Mouse (Mus musculus) kidney, adult 2 months (tissue): ENCODE data around the gene Orc5.

Experiments used
- CTCF ChIP-seq: fragments of 200-500 bp; conservative IDR thresholded peaks from 2 replicates; pipeline ENCODE4 v1.5.1; 2011; ENCODE audit warnings: low read depth, mild to moderate bottlenecking, control low read depth, low read length, moderate library complexity, mixed read lengths; ENCODE audit not compliant: insufficient read depth, insufficient read length
- POLR2A ChIP-seq: fragments of 200-500 bp; IDR thresholded peaks from one replicate; pipeline ENCODE4 v1.6.1; 2011; ENCODE audit warnings: low read depth, low read length, control low read depth

DNA sequence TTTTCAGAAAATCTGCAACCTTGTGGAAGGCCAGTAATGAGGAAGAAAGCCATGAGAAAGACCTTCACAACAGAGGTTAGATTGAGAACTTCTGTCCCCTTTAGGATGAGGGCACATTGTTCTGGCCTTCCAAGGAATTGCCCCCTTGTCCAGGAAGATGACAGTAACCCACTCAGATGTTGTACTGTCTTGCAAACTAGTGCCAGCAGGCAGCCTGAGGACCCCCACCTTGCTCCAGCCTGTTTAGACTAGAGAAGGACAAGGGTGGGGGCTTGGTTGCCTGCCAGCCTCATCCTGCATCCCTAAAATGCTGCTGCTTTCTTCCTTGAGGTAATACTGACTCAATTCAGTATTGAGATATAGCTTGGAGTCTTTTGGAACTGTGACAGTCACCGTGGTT lies 23.9 kb upstream of the Orc5 start:
- TF ChIP-seq CTCF (no peak), POLR2A (no peak)
